Mouse (Mus musculus): ENCODE results near the gene Hspbp1. TPM values are rescaled to one million over a fixed set of nuclear protein-coding genes. Genes with fewer than 3 reads are reported as not detected.

Gene Hspbp1
- total and polyA plus RNA-seq, 2 experiments from 2014 or later: 206 to 219 TPM

DNA sequence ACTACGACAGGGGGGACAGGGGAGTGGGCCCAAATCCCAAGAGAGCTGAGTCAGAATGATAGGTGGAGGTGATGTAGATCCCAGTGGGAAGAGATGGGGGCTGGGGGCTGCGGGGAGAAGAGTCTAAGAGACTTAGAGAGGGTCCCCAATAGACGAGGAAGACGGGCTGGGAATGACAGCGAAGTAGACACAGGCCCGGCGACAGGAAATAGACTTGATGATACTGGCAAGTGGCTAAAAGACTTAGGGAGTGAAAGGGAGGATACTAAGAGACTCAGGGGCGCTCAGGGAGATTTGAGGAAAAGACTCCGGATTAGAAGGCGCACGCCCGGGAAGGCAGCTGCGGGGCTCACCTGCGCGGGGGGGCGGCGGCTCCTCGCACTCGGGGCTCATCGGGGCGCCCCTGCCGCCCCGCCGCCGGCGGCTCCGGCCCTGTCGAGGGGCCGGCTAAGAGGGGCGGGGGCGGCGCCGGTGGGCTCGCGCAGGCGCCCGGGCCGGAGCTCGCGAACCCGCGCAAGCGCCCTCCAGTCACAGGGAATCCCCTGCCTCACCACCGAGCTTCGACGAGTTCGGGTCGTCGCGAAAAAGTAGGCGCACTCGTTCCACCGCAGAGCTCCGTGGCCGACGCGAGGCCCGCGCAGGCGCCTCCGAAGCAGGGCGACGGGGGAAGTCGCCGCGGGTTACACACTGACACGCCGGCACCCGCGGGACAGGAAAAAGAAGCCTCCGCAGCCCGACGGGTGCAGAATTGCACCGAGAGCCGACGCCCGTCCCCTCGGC lies 26.6 kb downstream of the Hspbp1 start:
- Histone ChIP-seq H3K4me2 (ENCODE audit: low read depth) (peak overlapping the region; percentile 90), H3K27me3 (ENCODE audit: insufficient read depth, low read length) (no peaks in the 10 kb centered on the region), H3K36me3 (ENCODE audit: insufficient read depth) (peaks cover 18% of the 10 kb centered on the region), H3K4me3 (ENCODE audit: low read depth, low read length) (peak overlapping the region; percentile 82), H3K9ac (peak overlapping the region; percentile 90), H3K4me1 (ENCODE audit: insufficient read depth) (peaks cover 18% of the 10 kb centered on the region), H3K9me3 (ENCODE audit: low read length) (no peaks in the 10 kb centered on the region), H3K27ac (ENCODE audit: low read depth, low read length) (peak overlapping the region; percentile 94)
- ATAC-seq (peak; percentile 68), DNase-seq (peak; percentile 1)
- TF ChIP-seq CTCF (IDR thresholded peaks at IDR 0.05; ENCODE audit: low read depth): no peak
- WGBS: under 1% methylated on average over 76 of the region's 78 CpGs

GRCm38 (mm10) chr7:4657521-4658127 lies 27.2 kb downstream of the Hspbp1 start:
- no peaks in the 10 kb centered on the region for H3K9me3 ChIP-seq (ENCODE audit: low read length)
- peak overlapping the region; percentile 90 for H3K4me2 ChIP-seq (ENCODE audit: low read depth)
- DNase-seq: no peak
- no peak for ATAC-seq
- no peak for TF ChIP-seq CTCF (IDR thresholded peaks at IDR 0.05; ENCODE audit: low read depth)
- H3K4me3 ChIP-seq (ENCODE audit: low read depth, low read length): peak overlapping the region; percentile 82
- 45% methylated on average over 9 of the region's 9 CpGs for WGBS
- peaks cover 18% of the 10 kb centered on the region for H3K4me1 ChIP-seq (ENCODE audit: insufficient read depth)
- peak overlapping the region; percentile 90 for H3K9ac ChIP-seq
- no peak overlapping the region for H3K27ac ChIP-seq (ENCODE audit: low read depth, low read length)
- H3K36me3 ChIP-seq (ENCODE audit: insufficient read depth): peaks cover 21% of the 10 kb centered on the region
- no peaks in the 10 kb centered on the region for H3K27me3 ChIP-seq (ENCODE audit: insufficient read depth, low read length)

DNA sequence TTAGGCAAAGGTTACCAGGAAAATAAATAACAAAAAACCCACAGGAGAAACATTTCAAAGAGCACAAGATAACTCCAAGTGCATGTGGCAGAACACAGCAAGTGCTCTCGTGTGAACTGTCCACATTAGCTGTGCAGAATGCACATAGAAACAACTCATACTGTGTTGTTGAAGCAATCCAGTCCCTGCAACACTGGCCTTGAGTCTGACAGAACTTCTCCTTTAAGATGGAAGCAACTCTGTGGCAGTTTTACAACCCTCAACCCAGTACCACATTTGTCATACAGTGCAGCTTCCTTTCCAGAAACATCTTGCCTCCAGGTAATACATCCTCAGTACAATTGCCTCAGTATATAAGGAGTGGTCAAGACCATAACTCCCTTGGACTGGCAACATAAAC lies 28.1 kb downstream of the Hspbp1 start:
- H3K27me3 ChIP-seq (ENCODE audit: insufficient read depth, low read length): no peaks in the 10 kb centered on the region
- no peak for TF ChIP-seq CTCF (IDR thresholded peaks at IDR 0.05; ENCODE audit: low read depth)
- peak overlapping the region; percentile 90 for H3K4me2 ChIP-seq (ENCODE audit: low read depth)
- H3K9ac ChIP-seq: no peak overlapping the region
- H3K4me1 ChIP-seq (ENCODE audit: insufficient read depth): peaks cover 18% of the 10 kb centered on the region
- no peaks in the 10 kb centered on the region for H3K9me3 ChIP-seq (ENCODE audit: low read length)
- WGBS: 60% methylated on average over 1 of the region's 1 CpGs
- DNase-seq: no peak
- H3K36me3 ChIP-seq (ENCODE audit: insufficient read depth): peaks cover 19% of the 10 kb centered on the region
- ATAC-seq: no peak
- no peak overlapping the region; the same call in 1 of the 2 replicates for H3K4me3 ChIP-seq (ENCODE audit: low read depth, low read length)
- H3K27ac ChIP-seq (ENCODE audit: low read depth, low read length): no peak overlapping the region

GRCm38 (mm10) chr7:4655916-4656315 lies 29.0 kb downstream of the Hspbp1 start:
- Histone ChIP-seq H3K27ac (ENCODE audit: low read depth, low read length) (no peak overlapping the region), H3K9ac (no peak overlapping the region), H3K4me3 (ENCODE audit: low read depth, low read length) (no peak overlapping the region), H3K4me2 (ENCODE audit: low read depth) (no peak overlapping the region), H3K36me3 (ENCODE audit: insufficient read depth) (peaks cover 15% of the 10 kb centered on the region), H3K9me3 (ENCODE audit: low read length) (no peaks in the 10 kb centered on the region), H3K27me3 (ENCODE audit: insufficient read depth, low read length) (no peaks in the 10 kb centered on the region), H3K4me1 (ENCODE audit: insufficient read depth) (peaks cover 18% of the 10 kb centered on the region)
- ATAC-seq (no peak), DNase-seq (no peak)
- no peak for TF ChIP-seq CTCF (IDR thresholded peaks at IDR 0.05; ENCODE audit: low read depth)
- 79% methylated on average over 1 of the region's 1 CpGs for WGBS

- Histone ChIP-seq H3K4me3 (ENCODE audit: low read depth, low read length) (no peak overlapping the region), H3K9ac (no peak overlapping the region), H3K4me2 (ENCODE audit: low read depth) (no peak overlapping the region), H3K4me1 (ENCODE audit: insufficient read depth) (peaks cover 17% of the 10 kb centered on the region), H3K36me3 (ENCODE audit: insufficient read depth) (peaks cover 15% of the 10 kb centered on the region), H3K27ac (ENCODE audit: low read depth, low read length) (no peak overlapping the region), H3K9me3 (ENCODE audit: low read length) (no peaks in the 10 kb centered on the region), H3K27me3 (ENCODE audit: insufficient read depth, low read length) (no peaks in the 10 kb centered on the region)
- DNase-seq (no peak), ATAC-seq (no peak)
- TF ChIP-seq CTCF (IDR thresholded peaks at IDR 0.05; ENCODE audit: low read depth): no peak
- 89% methylated on average over 4 of the region's 4 CpGs for WGBS
Measured at GRCm38 (mm10) chr7:4655393-4655792, 29.5 kb downstream of the Hspbp1 start.

GRCm38 (mm10) chr7:4654221-4654620 lies 30.6 kb downstream of the Hspbp1 start:
- no peak for DNase-seq
- no peak for TF ChIP-seq CTCF (IDR thresholded peaks at IDR 0.05; ENCODE audit: low read depth)
- no peaks in the 10 kb centered on the region for H3K9me3 ChIP-seq (ENCODE audit: low read length)

GRCm38 (mm10) chr7:4653780-4654179 lies 31.1 kb downstream of the Hspbp1 start:
- H3K4me3 ChIP-seq (ENCODE audit: low read depth, low read length): no peak overlapping the region
- peaks cover 15% of the 10 kb centered on the region for H3K36me3 ChIP-seq (ENCODE audit: insufficient read depth)
- H3K4me1 ChIP-seq (ENCODE audit: insufficient read depth): peaks cover 10% of the 10 kb centered on the region
- DNase-seq: no peak
- H3K9me3 ChIP-seq (ENCODE audit: low read length): no peaks in the 10 kb centered on the region
- H3K27me3 ChIP-seq (ENCODE audit: insufficient read depth, low read length): no peaks in the 10 kb centered on the region
- 85% methylated on average over 7 of the region's 7 CpGs for WGBS
- no peak overlapping the region for H3K27ac ChIP-seq (ENCODE audit: low read depth, low read length)
- ATAC-seq: no peak
- H3K4me2 ChIP-seq (ENCODE audit: low read depth): no peak overlapping the region
- TF ChIP-seq CTCF (IDR thresholded peaks at IDR 0.05; ENCODE audit: low read depth): no peak
- H3K9ac ChIP-seq: no peak overlapping the region

More at GRCm38 (mm10) chr7:4654221-4654620, 30.6 kb downstream of the Hspbp1 start:
- Histone ChIP-seq H3K27ac (ENCODE audit: low read depth, low read length) (0 out of 2 replicates have a peak overlapping the region, but pooled peaks have one; percentile 21), H3K4me3 (ENCODE audit: low read depth, low read length) (no peak overlapping the region), H3K4me1 (ENCODE audit: insufficient read depth) (peaks cover 10% of the 10 kb centered on the region), H3K4me2 (ENCODE audit: low read depth) (no peak overlapping the region), H3K36me3 (ENCODE audit: insufficient read depth) (peaks cover 15% of the 10 kb centered on the region), H3K27me3 (ENCODE audit: insufficient read depth, low read length) (no peaks in the 10 kb centered on the region), H3K9ac (no peak overlapping the region)
- ATAC-seq: no peak
- 90% methylated on average over 2 of the region's 2 CpGs for WGBS

All from forebrain, postnatal 0 days (tissue).